Mouse (Mus musculus): ENCODE results near the gene Cfap221. TPM values are rescaled to one million over a fixed set of nuclear protein-coding genes. Genes with fewer than 3 reads are reported as not detected.

Cfap221 gene
- polyA plus RNA-seq, 1 experiment from 2014 or later = 0.05 TPM

- H3K4me1 ChIP-seq (replicated peaks) = peaks cover 6% of the 10 kb centered on the region
- no peak for ATAC-seq
- no peak overlapping the region for H3K4me2 ChIP-seq (replicated peaks)
- H3K27me3 ChIP-seq = no peaks in the 10 kb centered on the region
- H3K9me3 ChIP-seq = no peaks in the 10 kb centered on the region
- no peaks in the 10 kb centered on the region for H3K36me3 ChIP-seq
- H3K27ac ChIP-seq = no peak overlapping the region
- no peak overlapping the region for H3K9ac ChIP-seq (replicated peaks)
- WGBS = 72% methylated on average over 4 of the region's 4 CpGs
- H3K4me3 ChIP-seq (replicated peaks) = no peak overlapping the region
Observed at GRCm38 (mm10) chr1:119891865-119892264, 105.2 kb downstream of the Cfap221 start.

- H3K27ac ChIP-seq = no peak overlapping the region
- H3K4me3 ChIP-seq (replicated peaks) = no peak overlapping the region
- no peak overlapping the region for H3K9ac ChIP-seq (replicated peaks)
- peaks cover 6% of the 10 kb centered on the region for H3K4me1 ChIP-seq (replicated peaks)
- no peaks in the 10 kb centered on the region for H3K27me3 ChIP-seq
- ATAC-seq = no peak
- WGBS = 93% methylated on average over 9 of the region's 9 CpGs
- no peaks in the 10 kb centered on the region for H3K36me3 ChIP-seq
- no peaks in the 10 kb centered on the region for H3K9me3 ChIP-seq
- H3K4me2 ChIP-seq (replicated peaks) = no peak overlapping the region
Observed at GRCm38 (mm10) chr1:119891149-119891548, 105.9 kb downstream of the Cfap221 start.

DNA sequence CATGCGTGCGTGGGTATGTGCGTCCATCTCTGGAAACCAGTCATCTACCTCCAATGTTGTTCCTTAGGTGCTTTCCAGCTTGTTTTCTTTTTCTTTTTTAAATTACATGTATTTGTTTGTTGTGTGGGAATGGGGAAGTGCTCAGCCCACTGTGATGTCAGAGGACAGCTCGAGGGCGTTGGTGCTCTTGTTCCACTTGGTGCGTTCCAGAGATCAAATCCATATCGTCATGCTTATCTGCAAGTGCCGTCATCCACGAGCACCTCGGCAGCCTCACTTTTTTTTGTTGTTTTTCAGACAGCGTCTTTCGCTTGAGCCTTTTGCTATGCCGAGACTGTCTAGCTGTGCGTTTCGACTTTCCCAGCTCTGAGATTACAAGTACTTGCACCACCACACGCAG, 107.7 kb downstream of the Cfap221 start:
- no peak for ATAC-seq
- H3K9me3 ChIP-seq = no peaks in the 10 kb centered on the region
- no peaks in the 10 kb centered on the region for H3K27me3 ChIP-seq
- no peaks in the 10 kb centered on the region for H3K4me1 ChIP-seq (replicated peaks)
- H3K36me3 ChIP-seq = no peaks in the 10 kb centered on the region
- no peak overlapping the region for H3K4me2 ChIP-seq (replicated peaks)
- no peak overlapping the region for H3K4me3 ChIP-seq (replicated peaks)
- WGBS = 81% methylated on average over 16 of the region's 16 CpGs
- no peak overlapping the region for H3K27ac ChIP-seq
- no peak overlapping the region for H3K9ac ChIP-seq (replicated peaks)

GRCm38 (mm10) chr1:119886320-119886719, 110.7 kb downstream of the Cfap221 start:
- Histone ChIP-seq H3K27me3 (no peaks in the 10 kb centered on the region), H3K4me1 (replicated peaks) (no peaks in the 10 kb centered on the region), H3K4me2 (replicated peaks) (no peak overlapping the region), H3K4me3 (replicated peaks) (no peak overlapping the region), H3K9me3 (no peaks in the 10 kb centered on the region), H3K9ac (replicated peaks) (no peak overlapping the region), H3K27ac (no peak overlapping the region), H3K36me3 (no peaks in the 10 kb centered on the region)
- ATAC-seq = no peak
- WGBS = 72% methylated on average over 7 of the region's 7 CpGs

DNA sequence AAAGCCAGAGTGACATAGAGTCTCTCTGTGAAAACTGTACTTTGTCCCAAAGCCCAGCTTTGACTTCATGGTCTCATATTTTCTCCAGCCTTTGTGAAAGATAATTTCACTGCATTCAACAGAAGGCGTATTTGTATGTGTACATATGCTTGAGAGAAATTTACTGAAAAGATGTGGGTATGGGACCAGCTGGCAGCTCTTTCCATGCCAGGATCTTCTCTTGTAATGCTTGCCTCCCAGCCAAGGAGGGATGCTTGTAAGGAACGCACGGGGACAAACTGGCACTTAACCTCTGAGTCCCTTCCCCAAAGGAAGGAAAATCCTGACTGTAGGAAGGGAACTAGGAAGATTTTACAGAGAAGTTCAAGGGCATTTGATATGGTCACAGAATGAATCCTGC, 112.8 kb downstream of the Cfap221 start:
- no peak overlapping the region for H3K27ac ChIP-seq
- H3K27me3 ChIP-seq = no peaks in the 10 kb centered on the region
- H3K4me2 ChIP-seq (replicated peaks) = no peak overlapping the region
- no peak overlapping the region for H3K4me3 ChIP-seq (replicated peaks)
- no peaks in the 10 kb centered on the region for H3K9me3 ChIP-seq
- WGBS = 87% methylated on average over 3 of the region's 3 CpGs
- no peak for ATAC-seq
- no peaks in the 10 kb centered on the region for H3K36me3 ChIP-seq
- H3K4me1 ChIP-seq (replicated peaks) = no peaks in the 10 kb centered on the region
- H3K9ac ChIP-seq (replicated peaks) = no peak overlapping the region

DNA sequence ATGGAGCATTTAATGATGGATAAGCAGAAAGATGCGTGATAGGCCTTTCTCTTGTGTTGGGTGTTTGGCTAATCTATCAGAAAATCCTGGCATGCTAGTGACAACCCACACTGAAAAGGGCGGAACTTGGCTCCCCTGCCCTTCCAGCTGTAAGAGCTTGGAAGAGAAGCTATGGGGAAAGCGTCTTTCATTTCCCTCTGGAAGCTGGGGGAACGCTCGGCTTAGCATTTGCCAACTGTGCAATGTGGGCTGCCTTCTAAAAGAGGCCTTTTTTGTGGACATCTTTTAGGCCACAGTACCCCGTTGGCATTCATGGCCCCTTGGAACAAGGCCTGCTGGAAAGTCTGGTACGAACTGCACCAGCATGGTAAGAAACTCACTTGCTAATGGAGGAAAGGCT, 118.1 kb downstream of the Cfap221 start:
- WGBS = 83% methylated on average over 7 of the region's 7 CpGs

DNA sequence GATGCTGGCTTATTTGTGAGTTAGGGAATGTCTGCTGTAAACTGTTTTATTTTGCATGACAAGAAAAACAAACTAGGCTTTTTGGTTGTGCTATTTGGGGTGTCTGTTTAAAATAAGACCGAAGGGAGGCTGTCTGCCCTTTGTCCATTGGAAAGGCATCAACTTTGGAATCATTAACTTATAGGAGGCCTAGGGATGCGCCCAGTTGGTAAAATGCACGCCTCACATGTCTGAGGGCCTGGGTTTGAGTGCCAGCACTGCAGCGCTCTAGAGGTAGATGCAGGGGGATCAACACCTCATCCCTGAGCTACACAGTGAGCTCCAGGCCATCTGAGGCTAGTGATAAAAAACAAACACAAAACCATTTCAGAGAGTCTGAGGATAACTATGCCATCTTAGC, 119.6 kb downstream of the Cfap221 start:
- no peak for ATAC-seq
- whole genome bisulfite sequencing = 89% methylated on average over 4 of the region's 4 CpGs

More for the DNA sequence above, 118.1 kb downstream of the Cfap221 start:
- Histone ChIP-seq H3K4me1 (replicated peaks) (no peaks in the 10 kb centered on the region), H3K9ac (replicated peaks) (no peak overlapping the region), H3K27me3 (no peaks in the 10 kb centered on the region), H3K9me3 (no peaks in the 10 kb centered on the region), H3K36me3 (no peaks in the 10 kb centered on the region), H3K4me3 (replicated peaks) (no peak overlapping the region), H3K27ac (no peak overlapping the region), H3K4me2 (replicated peaks) (no peak overlapping the region)
- ATAC-seq = no peak

More for the DNA sequence above, 119.6 kb downstream of the Cfap221 start:
- no peak overlapping the region for H3K4me3 ChIP-seq (replicated peaks)
- no peak overlapping the region for H3K27ac ChIP-seq
- H3K9me3 ChIP-seq = no peaks in the 10 kb centered on the region
- no peak overlapping the region for H3K9ac ChIP-seq (replicated peaks)
- no peaks in the 10 kb centered on the region for H3K36me3 ChIP-seq
- H3K4me1 ChIP-seq (replicated peaks) = no peaks in the 10 kb centered on the region
- no peak overlapping the region for H3K4me2 ChIP-seq (replicated peaks)
- H3K27me3 ChIP-seq = no peaks in the 10 kb centered on the region

Other genes starting within 250 kb of the Cfap221 start
- 10.6 and 11.8 TPM in 2 replicates for gene Ptpn4, start 159.6 kb downstream of the Cfap221 start, polyA plus RNA-seq (2015; fragmentation: Nextera tagmentation; extraction: Ambion mirVana)
- 8.9 and 9.0 TPM in 2 replicates for gene Tmem177, start 84.0 kb downstream of the Cfap221 start, polyA plus RNA-seq (2015; fragmentation: Nextera tagmentation; extraction: Ambion mirVana)
- gene Sctr, start 9.7 kb upstream of the Cfap221 start, polyA plus RNA-seq (2015; fragmentation: Nextera tagmentation; extraction: Ambion mirVana) = 0.98 and 1.4 TPM in 2 replicates
- gene Tmem37, start 76.8 kb upstream of the Cfap221 start, polyA plus RNA-seq (2015; fragmentation: Nextera tagmentation; extraction: Ambion mirVana) = 6.0 and 6.2 TPM in 2 replicates
- 654 and 688 TPM in 2 replicates for gene Dbi, start 123.8 kb upstream of the Cfap221 start, polyA plus RNA-seq (2015; fragmentation: Nextera tagmentation; extraction: Ambion mirVana)
- 20.7 and 21.8 TPM in 2 replicates for gene 3110009E18Rik, start 124.0 kb upstream of the Cfap221 start, polyA plus RNA-seq (2015; fragmentation: Nextera tagmentation; extraction: Ambion mirVana)